ENCODE assay signal across 30 mouse cellular contexts in genomic region chr5:151053190-151053589, GRCm38 (mm10).
DNase-seq lines count a peak whose midpoint lies in the region; ATAC-seq and TF ChIP-seq lines count a peak whose summit lies in the region.
"Had no signal": no experiment of that assay in that cellular context is flagged by ENCODE, and none has a peak within 500 bp of the region (broad histone marks: within the 10 kb centered on the region; RNA-seq: fewer than 3 reads in every experiment).

No protein-coding gene starts in this region.

- H3K4me3 ChIP-seq in heart, embryonic 10.5 days = no peak overlapping the region
- no peak overlapping the region for H3K4me3 ChIP-seq in heart, adult 2 months
- no peak overlapping the region for H3K4me3 ChIP-seq in embryonic facial prominence, embryonic 10.5 days
- H3K4me3 ChIP-seq in intestine, postnatal 0 days (ENCODE audit: low read depth, low read length) = no peak overlapping the region
- H3K4me3 ChIP-seq: forebrain, embryonic 12.5 days; hindbrain, embryonic 10.5 days; hindbrain, embryonic 15.5 days; liver, embryonic 12.5 days; megakaryocyte, embryonic 14.5 days; midbrain, embryonic 12.5 days; myocyte; neural tube, embryonic 12.5 days had no signal

- intact Hi-C loops in heart, adult 2 months (cut with DNase I) = no loop called here

- no peak for TF ChIP-seq POLR2A in heart, adult 2 months (IDR thresholded peaks at IDR 0.05; ENCODE audit: insufficient read depth, low read depth, low read length)

- no peak for TF ChIP-seq CTCF in heart, adult 2 months (IDR thresholded peaks at IDR 0.05)
- no peak for TF ChIP-seq CTCF in intestine, postnatal 0 days (IDR thresholded peaks at IDR 0.05; ENCODE audit: low read depth)

- H3K79me2 ChIP-seq in heart, adult 2 months (replicated peaks; ENCODE audit: control insufficient read depth, insufficient read depth, low read length) = no peaks in the 10 kb centered on the region

- peaks cover 8% of the 10 kb centered on the region; the same call in 1 of the 2 replicates for H3K36me3 ChIP-seq in heart, embryonic 10.5 days
- H3K36me3 ChIP-seq in heart, adult 2 months (ENCODE audit: control insufficient read depth, insufficient read depth, low read length) = peaks cover 34% of the 10 kb centered on the region
- peaks cover 15% of the 10 kb centered on the region for H3K36me3 ChIP-seq in embryonic facial prominence, embryonic 10.5 days (replicated peaks)
- H3K36me3 ChIP-seq in intestine, postnatal 0 days (ENCODE audit: control insufficient read depth, insufficient read depth) = peaks cover 49% of the 10 kb centered on the region
- H3K36me3 ChIP-seq: forebrain, embryonic 12.5 days; hindbrain, embryonic 15.5 days; midbrain, embryonic 12.5 days had no signal

- no peak for TF ChIP-seq EP300 in heart, adult 2 months (IDR thresholded peaks at IDR 0.05; ENCODE audit: insufficient read depth, low read depth, low read length)

- no peak overlapping the region for H3K9ac ChIP-seq in heart, adult 2 months (ENCODE audit: low read depth, low read length)
- no peak overlapping the region for H3K9ac ChIP-seq in intestine, postnatal 0 days (ENCODE audit: low read depth, low read length)
- H3K9ac ChIP-seq: forebrain, embryonic 12.5 days; forebrain, postnatal 0 days; hindbrain, embryonic 15.5 days; liver, embryonic 12.5 days; liver, postnatal 0 days; midbrain, embryonic 12.5 days; neural tube, embryonic 12.5 days had no signal

- no peak overlapping the region for H3K4me2 ChIP-seq in intestine, postnatal 0 days (replicated peaks; ENCODE audit: low read depth)
- H3K4me2 ChIP-seq: forebrain, embryonic 12.5 days; hindbrain, embryonic 15.5 days; liver, embryonic 12.5 days; midbrain, embryonic 12.5 days; neural tube, embryonic 12.5 days had no signal

- no peak overlapping the region for H3K27ac ChIP-seq in heart, embryonic 10.5 days
- H3K27ac ChIP-seq in heart, adult 2 months = no peak overlapping the region
- peak overlapping the region; percentile 40 for H3K27ac ChIP-seq in embryonic facial prominence, embryonic 10.5 days (replicated peaks)
- H3K27ac ChIP-seq in intestine, postnatal 0 days (ENCODE audit: low read depth, low read length) = no peak overlapping the region
- H3K27ac ChIP-seq: forebrain, embryonic 12.5 days; hindbrain, embryonic 10.5 days; liver, embryonic 12.5 days; midbrain, embryonic 12.5 days; neural tube, embryonic 12.5 days had no signal

- peak; percentile 71 for DNase-seq in heart, embryonic 10.5 days (ENCODE audit: low spot score)
- no peak for DNase-seq in heart, adult 2 months
- DNase-seq in lung, adult 18-20 months = peak; percentile 47
- no peak for DNase-seq in lung, postnatal 4 days
- no peak for DNase-seq in embryonic facial prominence, embryonic 10.5 days (ENCODE audit: low spot score)
- DNase-seq in lung, postnatal 36 days = peak; percentile 70
- DNase-seq: adrenal gland, postnatal 10 days; cerebellum, adult 8-10 months; cerebellum, postnatal 36 days; forebrain, postnatal 0 days; gastrocnemius, postnatal 14 days; heart, adult 18-20 months; heart, postnatal 14 days; kidney, adult 2 months; kidney, postnatal 14 days; left cerebral cortex, postnatal 4 days; liver, postnatal 0 days; thymus, adult 2 months; thymus, postnatal 36 days had no signal

- H3K27me3 ChIP-seq in heart, embryonic 10.5 days (ENCODE audit: insufficient read depth, poor library complexity, severe bottlenecking) = no peaks in the 10 kb centered on the region
- H3K27me3 ChIP-seq in heart, adult 2 months (ENCODE audit: control insufficient read depth, insufficient read depth, low read length) = no peaks in the 10 kb centered on the region
- no peaks in the 10 kb centered on the region for H3K27me3 ChIP-seq in embryonic facial prominence, embryonic 10.5 days (replicated peaks; ENCODE audit: low read depth, poor library complexity, severe bottlenecking)
- H3K27me3 ChIP-seq in intestine, postnatal 0 days (replicated peaks; ENCODE audit: control insufficient read depth, insufficient read depth, low read length) = no peaks in the 10 kb centered on the region
- H3K27me3 ChIP-seq: forebrain, embryonic 12.5 days; hindbrain, embryonic 15.5 days; liver, embryonic 12.5 days; megakaryocyte, embryonic 14.5 days; midbrain, embryonic 12.5 days; neural tube, embryonic 12.5 days; Patski had no signal

- no peaks in the 10 kb centered on the region for H3K9me3 ChIP-seq in heart, embryonic 10.5 days
- H3K9me3 ChIP-seq in embryonic facial prominence, embryonic 10.5 days = peaks cover 4% of the 10 kb centered on the region; the same call in 1 of the 2 replicates
- H3K9me3 ChIP-seq in intestine, postnatal 0 days (ENCODE audit: control insufficient read depth) = no peaks in the 10 kb centered on the region
- H3K9me3 ChIP-seq: forebrain, embryonic 12.5 days; hindbrain, embryonic 15.5 days; liver, embryonic 12.5 days; midbrain, embryonic 12.5 days had no signal

- 71% methylated on average over 5 of the region's 5 CpGs for WGBS in heart, embryonic 10.5 days
- 92% methylated on average over 5 of the region's 5 CpGs for WGBS in heart, adult 2 months
- 88% methylated on average over 5 of the region's 5 CpGs for WGBS in embryonic facial prominence, embryonic 10.5 days
- 92% methylated on average over 5 of the region's 5 CpGs for WGBS in intestine, postnatal 0 days

- peaks cover 50% of the 10 kb centered on the region for H3K4me1 ChIP-seq in heart, embryonic 10.5 days
- peaks cover 12% of the 10 kb centered on the region for H3K4me1 ChIP-seq in heart, adult 2 months (ENCODE audit: control insufficient read depth, insufficient read depth, low read length)
- peaks cover 46% of the 10 kb centered on the region for H3K4me1 ChIP-seq in embryonic facial prominence, embryonic 10.5 days
- H3K4me1 ChIP-seq in intestine, postnatal 0 days (replicated peaks; ENCODE audit: control insufficient read depth, insufficient read depth, low read length) = no peaks in the 10 kb centered on the region
- H3K4me1 ChIP-seq: megakaryocyte, embryonic 14.5 days had no signal

- no peak for ATAC-seq in intestine, postnatal 0 days
- ATAC-seq: forebrain, postnatal 0 days; inflammation-experienced regulatory T-cells, adult 6 months; liver, embryonic 12.5 days; liver, postnatal 0 days had no signal

Comparison
In these comparisons a context has a peak if more than half of its experiments do, and no peak if none do; other contexts are left out.
1. DNase-seq: peak in heart, embryonic 10.5 days (single experiment), lung, adult 18-20 months (2 of 2) and lung, postnatal 36 days (single experiment); none in heart, adult 2 months (0 of 2), lung, postnatal 4 days (0 of 2) and embryonic facial prominence, embryonic 10.5 days (single experiment).